Mouse (Mus musculus) erythroblast, embryonic 14.5 days (primary cell): ENCODE data around the gene Olfr826.

Source experiments
- GATA1 ChIP-seq: IDR thresholded peaks from 2 replicates; pipeline ENCODE4 v1.6.1; 2012; ENCODE audit warnings: low read length, inconsistent platforms, mixed read lengths
- TAL1 ChIP-seq: IDR thresholded peaks from 3 replicates; pipeline ENCODE4 v1.6.1; 2012; ENCODE audit warnings: low read length, inconsistent platforms, mixed read lengths

GRCm38 (mm10) chr10:130214303-130214702, 30.3 kb upstream of the Olfr826 start, which contains the start of gene Olfr827:
- no peak for TF ChIP-seq TAL1
- TF ChIP-seq GATA1, result no peak
